Mouse (Mus musculus) CD8-positive naive resting alpha-beta T cell, adult 2 months (primary cell): ENCODE data around the gene Dhx58.

Source experiments
- DNase-seq, 2 experiments: peaks; one replicate each; pipeline ENCODE4 v3.0.0; 2022; ENCODE audit warnings: low read depth in 2 of 2, low spot score in 2 of 2

The Dhx58 gene

DNA sequence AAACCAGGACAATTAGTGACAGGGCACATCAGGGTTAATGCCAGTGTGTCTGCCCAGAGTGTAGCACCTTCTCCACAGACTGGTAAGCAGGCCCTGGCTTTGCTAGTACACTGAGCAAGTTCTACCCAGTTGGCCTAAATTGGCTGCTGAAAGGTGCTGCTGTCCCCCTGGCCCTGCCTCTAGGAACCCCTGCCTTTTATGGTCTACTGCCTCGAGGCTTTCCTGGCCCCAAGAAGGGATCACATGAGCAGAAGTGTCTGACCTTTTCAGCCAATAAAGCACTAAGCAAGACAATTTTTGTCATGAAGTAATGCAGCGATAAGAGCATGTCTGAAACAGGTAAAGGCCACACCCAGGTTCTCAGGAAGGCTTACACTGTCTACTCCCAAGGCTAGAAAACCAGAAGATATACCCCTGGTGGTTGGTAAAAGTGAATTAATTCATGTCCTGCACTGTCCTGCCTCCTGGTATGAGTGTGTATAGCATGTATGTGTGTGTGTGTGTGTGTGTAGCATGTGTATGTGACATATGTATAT, 18.5 kb upstream of the Dhx58 start:
- no peak for DNase-seq

DNA sequence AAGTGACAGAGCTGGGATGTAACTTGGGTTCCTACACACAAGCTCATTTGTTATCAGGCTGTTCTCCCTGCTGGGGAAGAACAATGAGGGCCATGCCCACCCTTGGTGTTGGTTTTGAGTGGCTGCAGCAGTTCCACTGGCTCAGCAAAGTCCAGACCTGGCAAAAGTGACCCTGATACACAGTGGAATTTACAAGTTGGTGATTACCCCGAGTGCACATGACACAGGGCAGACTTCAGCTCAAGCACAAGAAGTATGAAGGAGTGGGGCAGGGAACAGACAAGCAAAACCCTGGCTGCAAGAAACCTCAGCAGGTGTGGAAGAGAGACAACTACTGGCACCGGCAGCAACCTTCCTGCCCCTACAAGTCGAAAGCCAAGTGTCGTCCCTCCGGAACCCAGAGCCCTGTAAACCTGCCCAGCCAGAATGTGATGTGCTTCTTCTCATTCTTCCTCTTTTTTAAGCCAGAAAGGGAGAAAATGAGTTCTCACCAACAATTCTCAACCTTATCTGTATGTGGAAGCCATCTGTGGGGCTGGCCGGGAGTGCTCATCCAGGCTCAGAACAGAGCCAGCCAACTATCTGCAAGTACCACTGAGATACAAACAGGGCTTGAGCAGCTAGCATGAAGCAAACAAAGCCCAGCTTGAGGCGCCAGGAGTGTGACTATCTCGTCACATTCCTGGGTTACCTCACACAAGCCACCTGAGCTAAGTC, 17.9 kb upstream of the Dhx58 start:
- DNase-seq = no peak

GRCm38 (mm10) chr11:100721254-100721653, 17.2 kb upstream of the Dhx58 start:
- no peak for DNase-seq

GRCm38 (mm10) chr11:100720345-100720744, 16.3 kb upstream of the Dhx58 start:
- DNase-seq = no peak

DNA sequence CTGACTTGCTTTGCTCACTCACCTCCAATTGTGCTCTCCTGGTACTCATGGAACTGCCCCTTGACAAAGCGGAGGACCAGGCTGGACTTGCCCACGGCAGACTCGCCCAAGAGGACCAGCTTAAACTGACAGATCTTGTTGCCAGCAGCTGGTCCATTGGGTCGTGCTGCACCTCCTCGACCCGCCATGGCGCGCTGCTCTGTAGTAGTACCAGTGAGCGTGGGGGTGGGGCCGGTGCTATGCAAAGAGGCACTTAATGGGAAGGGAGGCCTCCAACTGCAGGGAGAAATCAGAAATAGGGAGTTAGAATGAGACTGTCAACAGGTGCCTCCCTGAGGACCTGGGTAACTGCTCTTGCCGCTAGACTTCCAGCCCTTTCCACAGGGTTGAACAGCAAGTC, 15.8 kb upstream of the Dhx58 start:
- no peak for DNase-seq

DNA sequence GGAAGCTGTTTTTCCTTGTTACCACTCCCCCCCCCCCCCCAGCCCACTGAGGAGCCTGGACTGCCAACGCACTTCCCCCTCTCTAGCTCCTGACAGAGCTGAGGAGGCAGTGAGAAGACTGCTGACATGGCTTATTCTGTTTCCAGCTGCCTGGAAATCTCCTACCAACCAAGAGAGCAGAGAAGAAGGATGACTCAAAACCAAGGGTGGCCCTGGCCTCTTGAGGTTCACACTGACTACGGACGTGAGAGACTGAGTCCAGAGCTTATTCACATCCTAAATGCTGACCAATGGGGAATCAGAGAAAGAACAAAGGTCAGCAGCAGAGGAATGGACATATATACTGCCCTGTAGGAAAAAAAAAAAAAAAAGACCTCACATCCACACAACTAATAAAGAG, 15.2 kb upstream of the Dhx58 start:
- no peak for DNase-seq

DNA sequence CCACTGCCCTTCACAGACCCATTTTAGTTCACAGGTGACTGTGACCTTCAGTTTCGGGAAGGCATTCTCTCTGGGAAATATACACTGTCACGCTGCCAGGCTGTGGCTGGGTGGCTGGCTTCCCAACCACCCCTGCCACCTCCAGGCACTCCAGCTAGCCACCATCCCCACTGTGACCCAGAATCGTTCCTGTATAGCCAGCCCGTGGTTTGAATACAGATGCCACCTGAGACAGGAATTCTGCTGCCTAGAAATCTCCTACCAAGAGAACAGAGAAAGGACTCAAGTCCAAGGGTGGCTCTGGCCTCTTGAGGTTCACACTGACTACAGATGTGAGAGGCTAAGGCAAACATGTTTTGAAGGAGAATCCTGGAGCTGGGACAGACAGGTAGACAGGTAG, 14.8 kb upstream of the Dhx58 start:
- DNase-seq = no peak

DNA sequence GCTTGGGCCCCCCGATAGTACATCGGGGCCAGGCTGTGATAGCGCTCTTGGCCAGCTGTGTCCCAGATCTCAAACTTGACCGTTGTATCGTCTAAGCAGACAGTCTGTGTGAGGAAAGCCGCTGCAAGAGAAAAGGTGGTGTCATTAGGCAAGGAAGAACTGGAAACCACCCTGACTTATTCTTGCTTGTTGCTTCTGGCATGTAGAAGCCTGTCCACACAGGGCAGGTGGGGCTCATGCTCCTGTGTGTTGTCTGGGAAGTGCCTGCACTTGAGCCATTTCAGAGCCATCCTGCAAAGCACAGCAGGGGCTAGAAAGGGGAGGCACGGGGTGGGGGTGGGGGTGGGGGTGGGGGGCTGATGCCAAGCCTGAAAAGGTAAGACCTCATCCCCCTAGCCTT, 14.4 kb upstream of the Dhx58 start:
- DNase-seq = no peak

- no peak for DNase-seq
These were observed 12.6 kb upstream of the Dhx58 start for GRCm38 (mm10) chr11:100716649-100717048.

GRCm38 (mm10) chr11:100714948-100715347, 10.9 kb upstream of the Dhx58 start:
- no peak for DNase-seq

DNA sequence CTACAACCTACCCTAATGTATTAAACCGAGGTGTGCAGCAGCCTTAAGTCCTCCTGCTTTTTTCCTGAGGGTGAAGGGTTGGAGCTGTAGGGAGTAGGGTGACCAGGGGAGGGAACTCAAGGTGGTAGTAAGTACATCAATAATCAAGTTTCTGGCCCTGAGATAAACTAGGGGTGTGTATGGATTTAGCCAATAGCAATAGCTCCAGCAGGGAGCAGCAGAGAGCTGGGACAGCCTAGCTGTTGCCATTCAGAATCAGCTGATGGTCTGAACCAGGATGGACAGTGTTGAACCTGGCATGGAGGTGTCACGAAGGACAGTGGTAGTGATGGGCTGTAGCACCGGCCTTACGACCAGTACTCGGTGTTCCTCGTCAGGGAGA, 10.5 kb upstream of the Dhx58 start:
- peak in 1 of 2 experiments; percentile 58 for DNase-seq

DNA sequence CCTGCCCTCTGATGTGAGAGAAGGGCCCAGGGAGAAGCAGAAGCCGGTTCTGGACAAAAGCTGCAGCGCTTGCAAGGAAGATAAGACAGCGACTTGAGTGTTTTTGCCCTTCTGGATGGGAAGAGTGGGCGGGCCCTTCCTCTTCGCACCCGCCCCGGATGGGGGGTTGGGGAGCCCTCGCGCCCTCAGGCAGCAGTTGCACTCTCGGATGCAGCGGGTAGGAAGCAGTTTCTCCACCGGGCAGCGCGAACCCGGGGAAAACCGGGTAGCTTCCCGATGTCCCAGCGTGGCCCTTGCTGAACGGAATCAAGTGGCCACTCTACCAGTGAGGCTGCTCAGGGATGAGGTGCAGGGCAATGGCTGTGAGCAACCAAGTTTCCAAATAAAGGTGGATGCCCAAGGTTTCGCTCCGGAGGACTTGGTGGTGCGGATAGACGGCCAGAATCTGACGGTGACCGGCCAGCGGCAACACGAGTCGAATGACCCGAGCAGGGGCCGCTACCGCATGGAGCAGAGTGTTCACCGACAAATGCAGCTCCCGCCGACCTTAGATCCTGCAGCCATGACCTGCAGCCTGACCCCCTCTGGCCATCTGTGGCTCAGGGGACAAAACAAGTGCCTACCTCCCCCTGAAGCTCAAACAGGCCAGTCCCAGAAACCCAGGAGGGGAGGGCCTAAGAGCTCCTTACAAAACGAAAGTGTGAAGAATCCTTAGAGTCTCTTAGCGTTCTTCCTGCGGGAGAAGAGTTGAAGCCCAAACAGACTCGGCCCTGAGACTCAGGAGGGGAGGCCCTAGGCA, 9.9 kb upstream of the Dhx58 start, which contains the start of gene Hspb9:
TSS of gene Hspb9 (plus strand) at position 116 of the 799 bp plus-strand sequence.
- DNase-seq = peak; percentile 51 to 77

- DNase-seq = no peak
These were observed 9.1 kb upstream of the Dhx58 start for GRCm38 (mm10) chr11:100713174-100713573.

DNA sequence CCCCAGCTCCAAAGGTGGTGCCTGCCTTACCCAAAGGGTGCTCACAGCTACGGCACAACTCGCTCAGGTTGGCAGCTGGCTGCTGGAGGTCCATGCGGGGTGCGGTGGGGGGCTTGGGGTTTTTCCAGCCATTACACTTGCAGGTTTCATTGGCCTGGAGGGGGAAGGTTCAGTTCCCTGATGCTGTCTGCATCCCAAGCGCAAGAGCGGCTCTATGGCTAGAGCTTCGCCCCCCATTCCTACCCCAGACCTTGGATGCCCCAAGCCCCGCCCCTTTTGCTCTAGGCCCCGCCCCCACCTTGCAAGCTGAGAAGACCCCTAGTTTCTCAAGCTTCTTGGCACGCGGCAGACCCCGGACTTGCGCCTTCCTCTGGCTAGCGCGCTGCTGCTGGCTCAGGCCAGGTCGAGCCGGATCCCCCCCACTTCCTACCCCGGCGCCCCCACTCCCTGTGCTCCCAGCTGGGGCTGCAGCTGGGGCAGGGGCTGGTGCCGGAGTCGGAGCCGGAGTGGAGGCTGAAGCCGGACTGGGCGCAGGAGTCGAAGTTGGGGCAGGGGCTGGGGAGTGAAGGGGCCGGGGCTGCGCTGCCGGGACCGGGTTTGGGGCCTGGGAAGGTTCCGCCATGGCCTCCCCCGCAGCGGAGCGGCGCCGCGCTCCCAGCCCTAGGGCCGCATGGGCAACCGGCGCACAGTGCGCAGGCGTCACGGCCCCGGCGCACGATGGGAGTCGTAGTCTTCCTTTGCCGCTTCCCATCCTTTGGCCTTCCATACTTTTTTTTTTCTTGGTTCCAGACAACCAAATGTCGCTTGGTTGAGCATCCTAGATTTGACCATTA, 7.9 kb upstream of the Dhx58 start, which contains the start of gene Kat2a:
TSS of gene Kat2a (minus strand) at position 683 of the 833 bp plus-strand sequence.
- no peak for DNase-seq

DNA sequence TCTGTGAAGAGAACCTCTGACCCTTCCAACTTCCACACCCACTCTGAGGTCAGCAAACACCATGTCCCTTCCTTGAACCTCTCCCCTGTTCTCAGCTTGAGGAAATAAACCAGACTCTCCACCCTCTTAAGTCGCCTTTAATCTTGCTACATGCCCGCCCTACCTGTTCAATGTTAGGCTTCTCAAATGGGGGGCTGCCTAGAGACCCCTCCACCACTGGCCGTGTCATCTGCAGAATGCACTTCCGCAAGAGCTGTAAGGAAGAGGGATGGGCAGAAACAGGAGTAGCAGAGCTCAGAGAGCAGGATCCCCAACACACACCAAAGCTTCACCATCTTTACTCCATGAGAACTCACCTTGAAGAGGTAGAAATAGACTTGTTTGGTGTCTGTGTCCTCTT, 6.9 kb upstream of the Dhx58 start:
- no peak for DNase-seq

- DNase-seq = no peak
These were observed 6.5 kb upstream of the Dhx58 start for GRCm38 (mm10) chr11:100710528-100710927.

GRCm38 (mm10) chr11:100709201-100709810, 5.2 kb upstream of the Dhx58 start:
- DNase-seq = no peak

DNA sequence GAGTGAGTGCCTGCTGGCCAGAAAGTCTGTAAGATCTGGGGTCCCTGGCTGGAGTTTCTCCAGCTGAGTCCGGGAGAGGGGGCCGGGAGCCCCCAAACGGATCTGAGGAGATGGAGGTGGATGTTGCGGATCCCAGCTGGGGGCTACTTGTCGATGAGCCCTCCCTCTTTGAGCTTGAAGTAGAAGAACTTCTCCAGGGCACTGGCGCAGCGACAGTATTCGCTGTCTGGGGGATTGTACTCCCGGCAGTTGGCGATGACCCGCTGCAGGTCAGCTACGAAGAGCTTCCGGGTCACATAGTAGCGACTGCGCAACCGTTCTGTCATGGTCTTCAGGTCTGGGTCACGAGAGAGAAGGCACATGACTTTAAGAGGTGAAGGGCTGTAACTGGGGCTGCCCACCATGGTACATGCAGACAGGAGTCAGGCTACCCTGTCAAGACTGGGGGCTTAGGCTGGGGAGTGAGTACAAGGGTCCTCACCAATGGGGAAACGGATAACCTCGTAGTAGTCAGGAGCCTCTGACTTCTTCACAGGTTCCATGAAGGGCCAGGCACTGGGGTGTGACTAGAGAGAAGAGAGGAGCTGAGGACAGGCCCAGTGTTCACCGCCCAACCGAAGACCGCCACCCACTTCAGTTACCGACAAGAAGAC, 1.1 kb upstream of the Dhx58 start:
- DNase-seq = no peak

DNA sequence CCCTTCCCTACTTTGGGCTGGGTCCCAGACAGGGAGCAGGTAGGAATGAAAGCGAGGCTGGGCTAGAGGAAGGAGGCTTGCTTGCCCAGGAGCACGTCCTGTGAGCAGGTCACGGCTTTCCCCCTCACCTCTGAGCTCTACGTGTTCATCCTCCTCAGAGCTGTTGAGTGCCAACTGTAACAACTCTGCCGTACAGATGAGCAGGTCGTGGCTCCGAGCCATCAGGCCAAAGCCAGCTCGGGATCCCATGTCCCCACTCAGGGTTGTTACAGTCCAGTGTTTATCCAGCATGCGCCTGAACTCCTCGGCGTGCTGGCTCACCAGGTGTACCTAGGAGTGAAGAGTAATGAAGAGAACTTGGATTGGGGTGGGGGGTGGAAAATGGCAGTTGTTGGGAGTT, 705 bp downstream of the Dhx58 start:
- DNase-seq = no peak

DNA sequence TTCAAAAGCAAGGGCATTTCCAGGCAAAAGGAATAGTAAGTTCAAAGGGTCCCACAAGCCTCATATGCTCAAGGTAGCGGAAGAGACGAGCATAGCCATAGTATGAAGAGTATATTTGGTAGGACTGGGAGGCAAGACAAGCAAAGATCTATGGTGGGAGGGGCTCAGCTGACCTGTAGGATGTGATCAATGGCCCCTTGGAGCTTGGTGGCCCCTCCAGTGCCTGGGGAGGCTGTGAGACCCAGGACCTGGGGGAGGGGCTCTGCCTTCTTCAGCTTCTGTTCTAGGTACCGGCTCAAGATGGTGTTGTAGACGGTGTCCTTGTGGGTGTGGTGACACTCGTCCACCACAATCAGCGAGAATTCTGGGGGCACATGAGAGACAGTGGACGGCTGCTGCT, 1.2 kb downstream of the Dhx58 start:
- DNase-seq = no peak
